Mouse (Mus musculus): ENCODE data around the gene Gm6763. TPM values are rescaled to one million over a fixed set of nuclear protein-coding genes. Genes with fewer than 3 reads are reported as not detected.

Gm6763 gene
- not detected for polyA plus RNA-seq (2017; shearing (Covaris generic))

DNA sequence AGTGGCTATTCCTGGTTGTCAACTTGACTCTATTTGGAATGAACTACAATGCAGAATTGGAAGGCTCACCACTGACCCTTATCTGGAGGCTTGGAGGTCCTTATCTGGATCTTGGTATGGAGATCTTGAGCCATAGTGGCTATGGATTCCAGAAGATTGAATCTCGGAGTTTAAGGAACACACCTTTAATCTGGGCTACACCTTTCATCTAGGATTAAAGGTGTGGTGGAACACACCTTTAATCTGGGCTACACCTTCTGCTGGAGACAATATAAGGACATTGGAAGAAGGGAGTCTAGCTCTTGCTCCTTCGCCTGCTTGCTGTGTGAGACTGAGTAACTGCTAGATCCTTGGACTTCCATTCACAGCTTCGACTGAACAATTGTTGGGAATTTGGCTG, at the start of gene Gm6763:
Gene Gm6763, plus strand, starts transcription at position 301 of the 400 bp plus-strand sequence.

DNA sequence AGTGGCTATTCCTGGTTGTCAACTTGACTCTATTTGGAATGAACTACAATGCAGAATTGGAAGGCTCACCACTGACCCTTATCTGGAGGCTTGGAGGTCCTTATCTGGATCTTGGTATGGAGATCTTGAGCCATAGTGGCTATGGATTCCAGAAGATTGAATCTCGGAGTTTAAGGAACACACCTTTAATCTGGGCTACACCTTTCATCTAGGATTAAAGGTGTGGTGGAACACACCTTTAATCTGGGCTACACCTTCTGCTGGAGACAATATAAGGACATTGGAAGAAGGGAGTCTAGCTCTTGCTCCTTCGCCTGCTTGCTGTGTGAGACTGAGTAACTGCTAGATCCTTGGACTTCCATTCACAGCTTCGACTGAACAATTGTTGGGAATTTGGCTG, 8.6 kb upstream of the Gm6763 start, which contains the start of gene Gm21293:
Gene Gm21293, plus strand, starts transcription at position 301 of the 400 bp plus-strand sequence.

DNA sequence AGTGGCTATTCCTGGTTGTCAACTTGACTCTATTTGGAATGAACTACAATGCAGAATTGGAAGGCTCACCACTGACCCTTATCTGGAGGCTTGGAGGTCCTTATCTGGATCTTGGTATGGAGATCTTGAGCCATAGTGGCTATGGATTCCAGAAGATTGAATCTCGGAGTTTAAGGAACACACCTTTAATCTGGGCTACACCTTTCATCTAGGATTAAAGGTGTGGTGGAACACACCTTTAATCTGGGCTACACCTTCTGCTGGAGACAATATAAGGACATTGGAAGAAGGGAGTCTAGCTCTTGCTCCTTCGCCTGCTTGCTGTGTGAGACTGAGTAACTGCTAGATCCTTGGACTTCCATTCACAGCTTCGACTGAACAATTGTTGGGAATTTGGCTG, 8.4 kb downstream of the Gm6763 start, which contains the start of gene Gm8764:
Gene Gm8764, plus strand, starts transcription at position 301 of the 400 bp plus-strand sequence.

DNA sequence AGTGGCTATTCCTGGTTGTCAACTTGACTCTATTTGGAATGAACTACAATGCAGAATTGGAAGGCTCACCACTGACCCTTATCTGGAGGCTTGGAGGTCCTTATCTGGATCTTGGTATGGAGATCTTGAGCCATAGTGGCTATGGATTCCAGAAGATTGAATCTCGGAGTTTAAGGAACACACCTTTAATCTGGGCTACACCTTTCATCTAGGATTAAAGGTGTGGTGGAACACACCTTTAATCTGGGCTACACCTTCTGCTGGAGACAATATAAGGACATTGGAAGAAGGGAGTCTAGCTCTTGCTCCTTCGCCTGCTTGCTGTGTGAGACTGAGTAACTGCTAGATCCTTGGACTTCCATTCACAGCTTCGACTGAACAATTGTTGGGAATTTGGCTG, 16.9 kb downstream of the Gm6763 start, which contains the start of gene Gm21304:
Gene Gm21304, plus strand, starts transcription at position 301 of the 400 bp plus-strand sequence.

DNA sequence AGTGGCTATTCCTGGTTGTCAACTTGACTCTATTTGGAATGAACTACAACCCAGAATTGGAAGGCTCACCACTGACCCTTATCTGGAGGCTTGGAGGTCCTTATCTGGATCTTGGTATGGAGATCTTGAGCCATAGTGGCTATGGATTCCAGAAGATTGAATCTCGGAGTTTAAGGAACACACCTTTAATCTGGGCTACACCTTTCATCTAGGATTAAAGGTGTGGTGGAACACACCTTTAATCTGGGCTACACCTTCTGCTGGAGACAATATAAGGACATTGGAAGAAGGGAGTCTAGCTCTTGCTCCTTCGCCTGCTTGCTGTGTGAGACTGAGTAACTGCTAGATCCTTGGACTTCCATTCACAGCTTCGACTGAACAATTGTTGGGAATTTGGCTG, 25.4 kb downstream of the Gm6763 start, which contains the start of gene Gm21312:
Gene Gm21312, plus strand, starts transcription at position 301 of the 400 bp plus-strand sequence.

DNA sequence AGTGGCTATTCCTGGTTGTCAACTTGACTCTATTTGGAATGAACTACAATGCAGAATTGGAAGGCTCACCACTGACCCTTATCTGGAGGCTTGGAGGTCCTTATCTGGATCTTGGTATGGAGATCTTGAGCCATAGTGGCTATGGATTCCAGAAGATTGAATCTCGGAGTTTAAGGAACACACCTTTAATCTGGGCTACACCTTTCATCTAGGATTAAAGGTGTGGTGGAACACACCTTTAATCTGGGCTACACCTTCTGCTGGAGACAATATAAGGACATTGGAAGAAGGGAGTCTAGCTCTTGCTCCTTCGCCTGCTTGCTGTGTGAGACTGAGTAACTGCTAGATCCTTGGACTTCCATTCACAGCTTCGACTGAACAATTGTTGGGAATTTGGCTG, 33.9 kb downstream of the Gm6763 start, which contains the start of gene Gm20765:
Gene Gm20765, plus strand, starts transcription at position 301 of the 400 bp plus-strand sequence.

DNA sequence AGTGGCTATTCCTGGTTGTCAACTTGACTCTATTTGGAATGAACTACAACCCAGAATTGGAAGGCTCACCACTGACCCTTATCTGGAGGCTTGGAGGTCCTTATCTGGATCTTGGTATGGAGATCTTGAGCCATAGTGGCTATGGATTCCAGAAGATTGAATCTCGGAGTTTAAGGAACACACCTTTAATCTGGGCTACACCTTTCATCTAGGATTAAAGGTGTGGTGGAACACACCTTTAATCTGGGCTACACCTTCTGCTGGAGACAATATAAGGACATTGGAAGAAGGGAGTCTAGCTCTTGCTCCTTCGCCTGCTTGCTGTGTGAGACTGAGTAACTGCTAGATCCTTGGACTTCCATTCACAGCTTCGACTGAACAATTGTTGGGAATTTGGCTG, 42.4 kb downstream of the Gm6763 start, which contains the start of gene Gm4340:
Gene Gm4340, plus strand, starts transcription at position 301 of the 400 bp plus-strand sequence.

Other genes starting within 250 kb of the Gm6763 start
- not detected for gene Gm21293, start 8.5 kb upstream of the Gm6763 start, polyA plus RNA-seq (2017; shearing (Covaris generic))
- gene Gm8764, start 8.5 kb downstream of the Gm6763 start, polyA plus RNA-seq (2017; shearing (Covaris generic)), result not detected
- not detected for gene Gm21304, start 17.0 kb downstream of the Gm6763 start, polyA plus RNA-seq (2017; shearing (Covaris generic))
- not detected for gene Gm21312, start 25.5 kb downstream of the Gm6763 start, polyA plus RNA-seq (2017; shearing (Covaris generic))
- gene Gm20765, start 34.0 kb downstream of the Gm6763 start, polyA plus RNA-seq (2017; shearing (Covaris generic)), result not detected
- gene Gm4340, start 42.5 kb downstream of the Gm6763 start, polyA plus RNA-seq (2017; shearing (Covaris generic)), result not detected

All from inflammation-experienced regulatory T-cells, adult 16 weeks (primary cell).